ENCODE assay signal across 9 mouse cellular contexts in the genomic region with DNA sequence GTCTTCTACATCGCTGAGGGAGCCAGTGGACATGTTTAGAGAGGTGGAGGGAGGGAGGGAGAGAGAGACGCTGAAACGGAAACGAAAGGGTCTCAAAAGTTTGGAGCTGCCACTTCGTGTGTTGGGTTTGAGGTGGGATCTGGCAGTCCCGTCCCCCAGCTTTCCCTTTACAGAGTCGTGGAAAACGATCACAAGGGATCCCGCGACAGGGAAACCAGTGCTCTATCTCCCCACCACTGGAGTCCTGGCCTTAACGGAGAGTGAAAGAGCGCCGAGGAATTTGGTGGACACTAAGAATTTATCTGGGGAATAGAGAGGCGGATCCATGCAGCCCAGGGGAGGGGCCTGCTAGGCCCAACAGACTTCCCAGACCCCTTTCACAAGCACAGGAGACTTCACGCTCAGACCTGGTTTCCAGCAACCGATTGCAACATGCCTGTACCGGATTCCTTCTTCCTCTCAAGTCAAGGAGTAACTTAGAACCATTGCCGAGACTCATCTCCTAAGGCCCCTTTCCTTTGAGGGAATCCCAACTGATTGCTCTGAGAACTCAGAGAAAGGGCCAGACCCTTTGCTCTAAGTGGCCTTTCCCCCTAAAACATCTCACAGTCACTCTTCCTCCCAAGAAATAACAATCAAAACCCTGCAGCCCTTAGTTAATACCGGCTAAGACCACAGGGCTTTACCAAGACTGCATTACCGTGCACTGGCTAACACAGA. TPM values are rescaled to one million over a fixed set of nuclear protein-coding genes. Genes with fewer than 3 reads are reported as not detected.
A peak's percentile ranks its signal among the peaks of the same experiment; 100 is the strongest.
DNase-seq lines count a peak whose midpoint lies in the region; ATAC-seq and TF ChIP-seq lines count a peak whose summit lies in the region.
"Had no signal": no experiment of that assay in that cellular context is flagged by ENCODE, and none has a peak within 500 bp of the region (broad histone marks: within the 10 kb centered on the region; RNA-seq: fewer than 3 reads in every experiment).

Gene Tcf21, minus strand, starts transcription at position 304 of the 720 bp plus-strand sequence.

- TF ChIP-seq CTCF in heart, postnatal 0 days (IDR thresholded peaks at IDR 0.05; ENCODE audit: low read depth): no peak
- TF ChIP-seq CTCF in left cerebral cortex, adult 2 months (IDR thresholded peaks at IDR 0.05): no peak

- peak within 1 kb of the TSS; percentile 52 for H3K4me3 ChIP-seq in heart, postnatal 0 days (ENCODE audit: low read depth, low read length)
- H3K4me3 ChIP-seq in limb, embryonic 10.5 days: peak within 1 kb of the TSS; percentile 44
- no peak within 1 kb of the TSS for H3K4me3 ChIP-seq in left cerebral cortex, adult 2 months

- ATAC-seq in heart, postnatal 0 days (ENCODE audit: insufficient read depth, low read depth): peak; percentile 68

- H3K9ac ChIP-seq in heart, postnatal 0 days (replicated peaks; ENCODE audit: low read depth, low read length): peak within 1 kb of the TSS; percentile 59

- H3K9me3 ChIP-seq in heart, postnatal 0 days (replicated peaks; ENCODE audit: control insufficient read depth, low read length): no peaks in the 10 kb centered on the region
- no peaks in the 10 kb centered on the region for H3K9me3 ChIP-seq in limb, embryonic 10.5 days (replicated peaks)

- no peak for TF ChIP-seq EP300 in heart, postnatal 0 days (IDR thresholded peaks at IDR 0.05; ENCODE audit: low read depth)

- WGBS in heart, postnatal 0 days: 11% methylated on average over 20 of the region's 20 CpGs
- WGBS in limb, embryonic 10.5 days: 1% methylated on average over 20 of the region's 20 CpGs

- intact Hi-C loops in left cerebral cortex, adult 2 months (cut with DNase I): loop anchor here (5.0 kb wide), 1 partner anchor 668 kb away; no protein-coding TSS in a partner anchor

- DNase-seq in ovary, postnatal 36 days (ENCODE audit: low spot score): peak; percentile 30
- DNase-seq in ovary, postnatal 14 days (ENCODE audit: low spot score): no peak
- peak; percentile 54 for DNase-seq in heart, postnatal 0 days (ENCODE audit: low spot score)
- peak; percentile 66 for DNase-seq in limb, embryonic 10.5 days (ENCODE audit: low spot score)
- DNase-seq in neural tube, embryonic 10.5 days (ENCODE audit: extremely low spot score, low spot score): peak; percentile 63
- no peak for DNase-seq in adipocyte (ENCODE audit: low spot score)
- DNase-seq in frontal cortex, postnatal 10 days (ENCODE audit: low spot score in 2 of 2): no peak
- DNase-seq in left cerebral cortex, adult 2 months (ENCODE audit: extremely low spot score in 1 of 2, low spot score in 2 of 2): no peak

- H3K36me3 ChIP-seq in heart, postnatal 0 days (replicated peaks; ENCODE audit: control insufficient read depth, insufficient read depth, low read length): no peaks in the 10 kb centered on the region
- no peaks in the 10 kb centered on the region for H3K36me3 ChIP-seq in limb, embryonic 10.5 days

- peaks cover 79% of the 10 kb centered on the region for H3K27me3 ChIP-seq in heart, postnatal 0 days (ENCODE audit: control insufficient read depth, insufficient read depth, low read length)
- H3K27me3 ChIP-seq in limb, embryonic 10.5 days (ENCODE audit: low read depth, poor library complexity, severe bottlenecking): peaks cover 96% of the 10 kb centered on the region

- H3K4me2 ChIP-seq in heart, postnatal 0 days (ENCODE audit: low read depth, low read length): peak within 1 kb of the TSS; percentile 46

- H3K4me1 ChIP-seq in heart, postnatal 0 days (ENCODE audit: control insufficient read depth, insufficient read depth): no peaks in the 10 kb centered on the region
- peaks cover 25% of the 10 kb centered on the region for H3K4me1 ChIP-seq in limb, embryonic 10.5 days

- H3K27ac ChIP-seq in heart, postnatal 0 days (ENCODE audit: low read depth): peak within 1 kb of the TSS; percentile 77
- H3K27ac ChIP-seq in limb, embryonic 10.5 days: 0 out of 2 replicates have a peak within 1 kb of the TSS, but pooled peaks have one; percentile 34
- no peak within 1 kb of the TSS for H3K27ac ChIP-seq in left cerebral cortex, adult 2 months

RNA-seq across cellular contexts. Expression of gene Tcf21, which starts in this region (rescaled TPM):
- 17.9 and 21.9 TPM in 2 replicates for total RNA-seq in heart, postnatal 0 days (2014; rRNA removed; ENCODE audit: low replicate concordance)
- 56.0 and 56.9 TPM in 2 replicates for polyA plus RNA-seq in heart, postnatal 0 days (2015; fragmentation: Nextera tagmentation; extraction: Ambion mirVana)
- 0.71 and 2.7 TPM in 2 replicates for polyA plus RNA-seq in limb, embryonic 10.5 days (2016; fragmentation: Nextera tagmentation; extraction: Ambion mirVana)
- not detected for total RNA-seq in left cerebral cortex, adult 2 months (2021)
- total RNA-seq: MEL had no signal

Comparison
In these comparisons a context has a peak if more than half of its experiments do, and no peak if none do; other contexts are left out.
1. RNA of gene Tcf21 (total RNA-seq): 17.9 to 21.9 TPM in heart, postnatal 0 days; not detected in left cerebral cortex, adult 2 months; every median in the first group is over 10 times any median in the second.
2. RNA of gene Tcf21 (polyA plus RNA-seq): 56.0 to 56.9 TPM in heart, postnatal 0 days; 0.71 to 2.7 TPM in limb, embryonic 10.5 days; every median in the first group is over 10 times any median in the second.
3. DNase-seq: peak in ovary, postnatal 36 days (single experiment), heart, postnatal 0 days (single experiment), limb, embryonic 10.5 days (single experiment) and neural tube, embryonic 10.5 days (single experiment); none in ovary, postnatal 14 days (single experiment), adipocyte (single experiment), frontal cortex, postnatal 10 days (0 of 2) and left cerebral cortex, adult 2 months (0 of 2).